Mouse (Mus musculus) hindbrain, postnatal 0 days (tissue): ENCODE results near the gene Ptprh. TPM values are rescaled to one million over a fixed set of nuclear protein-coding genes. Genes with fewer than 3 reads are reported as not detected.

Experiments
- ATAC-seq: fragments of 200-750 bp; cut with Nextera tagmentation; 2 replicates; pipeline ENCODE4 v1.8.0; 2017; ENCODE audit warnings: mild to moderate bottlenecking, moderate TSS enrichment, moderate library complexity
- DNase-seq: peaks from one replicate; pipeline ENCODE4 v3.0.0-alpha.2; 2015; ENCODE audit warnings: low spot score
- H3K27ac ChIP-seq: fragments of 300-500 bp; sonication (generic); 2 replicates; pipeline ENCODE4 v1.5.1; 2014; ENCODE audit warnings: mild to moderate bottlenecking
- H3K27me3 ChIP-seq: fragments of 300-500 bp; sonication (generic); 2 replicates; pipeline ENCODE4 v1.6.1; 2014; ENCODE audit warnings: low read length, mixed read lengths; ENCODE audit not compliant: insufficient read depth
- H3K36me3 ChIP-seq: fragments of 300-500 bp; sonication (generic); 2 replicates; pipeline ENCODE4 v1.6.1; 2014; ENCODE audit warnings: low read length, mixed read lengths; ENCODE audit not compliant: insufficient read depth
- H3K4me1 ChIP-seq: fragments of 300-500 bp; sonication (generic); 2 replicates; pipeline ENCODE4 v1.6.1; 2014; ENCODE audit warnings: antibody characterized with exemption, low read length, mixed read lengths; ENCODE audit not compliant: insufficient read depth
- H3K4me2 ChIP-seq: fragments of 300-500 bp; sonication (generic); 2 replicates; pipeline ENCODE4 v1.6.1; 2014; ENCODE audit warnings: low read depth, mild to moderate bottlenecking, low read length, moderate library complexity, mixed read lengths
- H3K4me3 ChIP-seq: fragments of 300-500 bp; sonication (generic); 2 replicates; pipeline ENCODE4 v1.5.1; 2014; ENCODE audit warnings: low read length
- H3K9ac ChIP-seq: fragments of 300-500 bp; sonication (generic); replicated peaks from 2 replicates; pipeline ENCODE4 v1.6.1; 2014; ENCODE audit warnings: mild to moderate bottlenecking, low read length, moderate library complexity, mixed read lengths
- H3K9me3 ChIP-seq: fragments of 300-500 bp; sonication (generic); 2 replicates; pipeline ENCODE4 v1.6.1; 2016; ENCODE audit warnings: low read length, mixed read lengths
- CTCF ChIP-seq: IDR thresholded peaks from 2 replicates; pipeline ENCODE4 v1.5.1; 2016; ENCODE audit warnings: antibody characterized with exemption, control low read depth, low read depth
- WGBS: fragments of 180-500 bp; shearing (Covaris S2); extraction: QIAGEN DNeasy Blood & Tissue Kit; methylation state at CpG from one replicate; pipeline ENCODE4 v1.1.7; 2014; 5-methylcytosine and 5-hydroxymethylcytosine counted together
- polyA plus RNA-seq: library from polyadenylated mRNA; unstranded; fragments of >200 nt; fragmentation: Nextera tagmentation; extraction: Ambion mirVana; gene quantifications from 2 replicates; pipeline ENCODE4 v1.2.1, GENCODE M21; 2015
- total RNA-seq: library from RNA; depleted of rRNA; stranded (reverse); fragments of >200 nt; gene quantifications from 2 replicates; pipeline ENCODE4 v1.2.3, GENCODE M21; 2014; rRNA removed

Gene Ptprh
- total RNA-seq (0.54 and 0.99 TPM in 2 replicates), polyA plus RNA-seq (0.52 and 0.74 TPM in 2 replicates)

DNA sequence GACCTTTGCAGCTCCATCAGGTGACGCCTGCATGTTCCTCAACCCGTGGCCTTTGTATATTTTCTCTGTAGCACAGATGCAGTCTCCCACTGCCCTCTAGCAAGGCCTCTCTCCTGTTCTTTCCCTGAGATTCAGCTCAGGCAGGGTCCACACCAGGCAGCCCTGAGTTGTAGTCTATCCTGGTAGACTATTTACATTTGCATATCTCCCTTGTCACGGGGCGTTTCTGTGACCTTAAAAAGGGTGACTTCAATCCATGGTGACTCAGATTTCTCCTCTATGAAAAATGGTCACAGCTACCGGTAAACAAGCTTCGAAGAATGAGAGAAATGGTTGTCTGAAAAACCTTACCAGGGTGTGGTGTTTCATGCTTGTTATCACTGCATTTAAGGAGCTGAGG, at the start of gene Ptprh:
Gene Ptprh (minus strand): TSS at position 169 of the 400 bp plus-strand sequence.
- H3K27me3 ChIP-seq, result no peaks in the 10 kb centered on the region
- H3K9me3 ChIP-seq, result no peaks in the 10 kb centered on the region
- WGBS, result 78% methylated on average over 6 of the region's 6 CpGs
- H3K4me3 ChIP-seq, result no peak within 1 kb of the TSS
- no peak within 1 kb of the TSS for H3K9ac ChIP-seq
- ATAC-seq (no peak), DNase-seq (no peak)
- H3K27ac ChIP-seq, result no peak within 1 kb of the TSS
- no peaks in the 10 kb centered on the region for H3K36me3 ChIP-seq
- no peak within 1 kb of the TSS for H3K4me2 ChIP-seq
- no peaks in the 10 kb centered on the region for H3K4me1 ChIP-seq
- TF ChIP-seq CTCF, result no peak

DNA sequence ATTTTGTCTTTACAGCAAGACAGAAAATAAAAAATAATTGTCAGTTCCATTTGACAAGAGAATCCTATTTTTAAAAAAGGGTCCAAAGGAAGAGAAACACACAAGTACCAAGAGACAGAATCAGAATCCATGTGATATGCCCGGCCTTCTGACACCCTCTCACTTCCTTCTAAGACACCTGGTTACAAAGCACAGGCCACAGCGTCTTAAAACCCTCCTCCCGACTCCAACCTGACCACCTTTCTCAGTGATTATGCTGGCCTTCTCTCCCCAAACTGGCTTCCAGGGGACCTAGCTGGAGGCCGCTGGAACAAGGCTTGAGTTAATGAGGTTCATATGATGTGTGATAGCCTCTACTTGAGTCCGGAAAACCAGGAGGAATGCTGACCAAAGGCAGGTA, 49.5 kb upstream of the Ptprh start:
- WGBS, result 88% methylated on average over 5 of the region's 5 CpGs
- no peak overlapping the region for H3K9ac ChIP-seq
- no peaks in the 10 kb centered on the region for H3K9me3 ChIP-seq
- 0 out of 2 replicates have a peak, but pooled peaks cover 9% of the 10 kb centered on the region for H3K36me3 ChIP-seq
- H3K27ac ChIP-seq, result no peak overlapping the region
- DNase-seq, result no peak
- no peaks in the 10 kb centered on the region for H3K27me3 ChIP-seq
- no peak overlapping the region for H3K4me3 ChIP-seq
- peaks cover 22% of the 10 kb centered on the region for H3K4me1 ChIP-seq
- no peak overlapping the region for H3K4me2 ChIP-seq
- TF ChIP-seq CTCF, result no peak
- ATAC-seq, result no peak

GRCm38 (mm10) chr7:4652726-4653125, 48.9 kb upstream of the Ptprh start:
- ATAC-seq (no peak), DNase-seq (no peak)
- Histone ChIP-seq H3K27ac (no peak overlapping the region), H3K9ac (no peak overlapping the region), H3K36me3 (0 out of 2 replicates have a peak, but pooled peaks cover 9% of the 10 kb centered on the region), H3K4me2 (no peak overlapping the region), H3K27me3 (no peaks in the 10 kb centered on the region), H3K4me3 (no peak overlapping the region), H3K9me3 (no peaks in the 10 kb centered on the region), H3K4me1 (peaks cover 18% of the 10 kb centered on the region)
- WGBS, result 91% methylated on average over 5 of the region's 5 CpGs
- TF ChIP-seq CTCF, result no peak

DNA sequence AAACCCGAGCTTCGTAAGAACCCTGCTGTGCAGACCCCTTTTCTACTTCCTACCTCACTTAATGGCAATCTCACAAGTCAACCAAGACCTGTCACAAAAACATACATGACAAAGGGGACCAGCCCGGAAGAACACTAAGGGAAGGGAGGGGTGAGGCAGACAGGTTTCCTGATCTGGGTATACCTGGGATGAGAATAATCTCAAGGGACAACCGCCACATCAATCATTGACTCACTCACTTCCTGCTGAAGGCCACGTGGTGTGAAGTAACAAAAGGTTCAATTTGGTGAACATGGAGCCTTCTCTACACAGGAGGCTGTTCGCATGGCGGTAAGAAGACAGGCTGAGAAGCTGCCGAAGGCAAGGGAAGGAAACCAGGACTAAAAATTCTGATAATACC, 47.7 kb upstream of the Ptprh start:
- no peak for ATAC-seq
- Histone ChIP-seq H3K9me3 (no peaks in the 10 kb centered on the region), H3K4me3 (no peak overlapping the region), H3K4me1 (peaks cover 11% of the 10 kb centered on the region), H3K27ac (no peak overlapping the region), H3K27me3 (no peaks in the 10 kb centered on the region), H3K9ac (no peak overlapping the region), H3K36me3 (peaks cover 11% of the 10 kb centered on the region; the same call in 1 of the 2 replicates), H3K4me2 (no peak overlapping the region)
- no peak for TF ChIP-seq CTCF
- 80% methylated on average over 8 of the region's 8 CpGs for WGBS
- DNase-seq, result no peak

- no peak for ATAC-seq
- peaks cover 32% of the 10 kb centered on the region; the same call in 1 of the 2 replicates for H3K36me3 ChIP-seq
- H3K9ac ChIP-seq, result no peak overlapping the region
- WGBS, result 84% methylated on average over 2 of the region's 2 CpGs
- no peak for DNase-seq
- no peaks in the 10 kb centered on the region for H3K9me3 ChIP-seq
- no peak overlapping the region for H3K4me3 ChIP-seq
- H3K27ac ChIP-seq, result no peak overlapping the region
- TF ChIP-seq CTCF, result no peak
- H3K4me1 ChIP-seq, result no peaks in the 10 kb centered on the region
- H3K27me3 ChIP-seq, result no peaks in the 10 kb centered on the region
- no peak overlapping the region for H3K4me2 ChIP-seq
These were observed 44.2 kb upstream of the Ptprh start for GRCm38 (mm10) chr7:4647992-4648391.

DNA sequence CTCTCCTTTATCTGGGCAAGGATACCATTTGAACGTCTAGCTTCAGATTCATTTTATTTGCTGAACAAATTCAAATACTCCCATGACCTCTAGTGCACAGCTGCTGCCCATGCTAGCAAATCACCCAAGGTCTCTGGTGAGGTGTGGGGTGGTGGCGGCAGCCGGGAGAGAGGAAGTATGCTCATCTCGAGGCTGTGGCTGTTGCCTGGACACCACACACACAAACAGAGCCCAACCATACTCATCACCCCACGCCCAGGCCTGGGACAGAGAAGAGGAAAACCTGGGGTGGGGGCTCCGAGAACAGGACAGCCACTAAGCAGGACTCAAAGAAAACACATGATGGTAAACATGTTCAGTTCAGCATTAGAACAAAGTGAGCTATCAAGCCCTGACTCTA, 43.5 kb upstream of the Ptprh start:
- Histone ChIP-seq H3K4me1 (no peaks in the 10 kb centered on the region), H3K27ac (no peak overlapping the region), H3K4me2 (no peak overlapping the region), H3K9ac (no peak overlapping the region), H3K9me3 (no peaks in the 10 kb centered on the region), H3K4me3 (no peak overlapping the region), H3K36me3 (peaks cover 37% of the 10 kb centered on the region), H3K27me3 (no peaks in the 10 kb centered on the region)
- DNase-seq (no peak), ATAC-seq (no peak)
- 73% methylated on average over 6 of the region's 6 CpGs for WGBS
- no peak for TF ChIP-seq CTCF

GRCm38 (mm10) chr7:4646806-4647205, 43.0 kb upstream of the Ptprh start:
- no peaks in the 10 kb centered on the region for H3K27me3 ChIP-seq
- DNase-seq (no peak), ATAC-seq (no peak)
- no peak overlapping the region for H3K27ac ChIP-seq
- no peak overlapping the region for H3K9ac ChIP-seq
- peaks cover 40% of the 10 kb centered on the region for H3K36me3 ChIP-seq
- no peaks in the 10 kb centered on the region for H3K9me3 ChIP-seq
- TF ChIP-seq CTCF, result no peak
- H3K4me1 ChIP-seq, result no peaks in the 10 kb centered on the region
- WGBS, result 91% methylated on average over 3 of the region's 3 CpGs
- H3K4me3 ChIP-seq, result no peak overlapping the region
- H3K4me2 ChIP-seq, result no peak overlapping the region
